Mouse (Mus musculus): ENCODE measurements around the gene Dlg3. TPM values are rescaled to one million over a fixed set of nuclear protein-coding genes. Genes with fewer than 3 reads are reported as not detected.

The Dlg3 gene
- 6.0 TPM for polyA plus RNA-seq (2014; fragmentation: Illumina TruSeq; extraction: RNeasy Lipid Tissue Mini Kit (QIAGEN cat#74804); ENCODE audit: low read depth, low replicate concordance)

DNA sequence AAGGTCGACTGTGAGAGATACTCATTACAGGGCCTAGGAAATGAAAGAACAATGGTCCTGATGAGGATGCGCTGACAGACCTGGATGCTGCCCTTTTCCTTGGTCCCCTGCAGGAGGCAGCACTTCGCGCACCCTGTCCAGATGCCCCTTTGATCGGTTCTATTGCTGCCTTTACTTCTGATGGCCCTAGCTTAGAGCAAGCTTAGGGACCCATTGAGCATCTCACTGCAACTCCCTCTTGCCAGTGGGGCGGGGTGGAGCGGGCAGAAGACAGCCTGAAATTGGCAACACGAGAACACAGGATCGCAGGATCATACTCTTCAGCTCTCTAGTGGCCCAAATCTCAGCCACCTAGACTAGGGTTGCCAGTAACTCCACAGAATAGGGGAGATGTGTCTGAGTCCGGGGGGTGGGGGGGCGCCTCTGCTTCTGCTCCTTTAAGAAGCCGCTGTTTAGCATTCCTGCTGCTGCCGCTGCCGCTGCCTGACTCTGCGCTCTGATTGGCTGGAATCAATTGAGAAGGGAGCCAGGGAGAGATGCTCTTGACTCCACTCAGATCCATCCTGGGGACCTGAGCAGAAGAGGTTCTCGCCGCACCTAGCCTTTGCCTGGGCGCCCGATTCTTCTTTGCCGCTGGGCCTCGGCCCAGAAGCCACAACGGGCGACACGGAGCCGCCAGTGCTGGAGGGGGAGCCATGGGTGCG, at the start of gene Dlg3:
Dlg3 (plus strand) TSS at position 542 of the 704 bp plus-strand sequence.

DNA sequence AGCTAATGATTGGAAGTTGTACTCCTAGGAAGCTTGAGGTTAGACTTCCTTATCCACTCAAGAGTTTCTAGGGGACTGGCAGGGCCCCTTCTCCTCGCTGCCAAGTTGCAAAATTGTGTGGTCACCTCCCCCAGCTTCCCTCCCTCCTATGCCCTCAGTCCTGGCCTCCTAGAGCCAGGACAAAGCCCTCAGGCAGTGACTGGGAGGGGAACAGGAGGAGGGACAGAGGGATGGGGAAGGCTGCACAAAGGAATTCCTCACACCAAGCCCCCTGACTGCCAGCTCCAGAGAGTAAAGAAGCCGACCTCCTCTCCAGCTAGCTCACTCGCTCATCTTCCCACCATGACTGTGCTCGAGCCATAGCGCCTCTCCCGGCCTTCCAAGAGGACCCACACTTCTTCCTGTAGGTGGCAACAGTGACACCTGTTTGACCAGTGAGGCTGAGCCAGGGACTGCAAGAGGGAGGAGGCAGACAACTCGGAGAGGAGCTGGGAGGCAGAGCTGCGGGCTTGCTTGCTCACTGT, 37.8 kb upstream of the Dlg3 start, which contains the start of gene Gdpd2:
Gdpd2 (plus strand) TSS at position 209 of the 524 bp plus-strand sequence.

Other genes with a start within 250 kb of the Dlg3 start
- not detected for gene Dgat2l6, start 242.9 kb upstream of the Dlg3 start, polyA plus RNA-seq (2014; fragmentation: Illumina TruSeq; extraction: RNeasy Lipid Tissue Mini Kit (QIAGEN cat#74804); ENCODE audit: low read depth, low replicate concordance)
- gene Awat1, start 195.5 kb upstream of the Dlg3 start, polyA plus RNA-seq (2014; fragmentation: Illumina TruSeq; extraction: RNeasy Lipid Tissue Mini Kit (QIAGEN cat#74804); ENCODE audit: low read depth, low replicate concordance): not detected
- gene P2ry4, start 172.9 kb upstream of the Dlg3 start, polyA plus RNA-seq (2014; fragmentation: Illumina TruSeq; extraction: RNeasy Lipid Tissue Mini Kit (QIAGEN cat#74804); ENCODE audit: low read depth, low replicate concordance): not detected
- gene Arr3, start 162.2 kb upstream of the Dlg3 start, polyA plus RNA-seq (2014; fragmentation: Illumina TruSeq; extraction: RNeasy Lipid Tissue Mini Kit (QIAGEN cat#74804); ENCODE audit: low read depth, low replicate concordance): not detected
- 0.13 TPM for gene Kif4, start 142.0 kb upstream of the Dlg3 start, polyA plus RNA-seq (2014; fragmentation: Illumina TruSeq; extraction: RNeasy Lipid Tissue Mini Kit (QIAGEN cat#74804); ENCODE audit: low read depth, low replicate concordance)
- 33.0 TPM for gene Pdzd11, start 141.2 kb upstream of the Dlg3 start, polyA plus RNA-seq (2014; fragmentation: Illumina TruSeq; extraction: RNeasy Lipid Tissue Mini Kit (QIAGEN cat#74804); ENCODE audit: low read depth, low replicate concordance)
- gene Gdpd2, start 37.8 kb upstream of the Dlg3 start, polyA plus RNA-seq (2014; fragmentation: Illumina TruSeq; extraction: RNeasy Lipid Tissue Mini Kit (QIAGEN cat#74804); ENCODE audit: low read depth, low replicate concordance): not detected

Data from heart, adult 10 weeks (tissue).